Mouse (Mus musculus) intestine, embryonic 15.5 days (tissue): Measurements from ENCODE around the gene Aph1a. TPM values are rescaled to one million over a fixed set of nuclear protein-coding genes. Genes with fewer than 3 reads are reported as not detected.
A peak's percentile ranks its signal among the peaks of the same experiment; 100 is the strongest.
"Not testable (repeated sequence)": the region's sequence is repeated elsewhere in the genome, so short reads cannot be mapped to it uniquely, and the experiment has no call there.

Experiments used
- ATAC-seq: fragments of 200-750 bp; cut with Nextera tagmentation; 2 replicates; pipeline ENCODE4 v1.8.0; 2017; ENCODE audit warnings: moderate TSS enrichment, moderate library complexity
- H3K27ac ChIP-seq: fragments of 300-500 bp; sonication (generic); 2 replicates; pipeline ENCODE4 v1.5.1; 2015; ENCODE audit warnings: mild to moderate bottlenecking, inconsistent platforms
- H3K27me3 ChIP-seq: fragments of 300-500 bp; sonication (generic); replicated peaks from 2 replicates; pipeline ENCODE4 v1.6.1; 2015; ENCODE audit warnings: inconsistent platforms
- H3K36me3 ChIP-seq: fragments of 300-500 bp; sonication (generic); 2 replicates; pipeline ENCODE4 v1.6.1; 2015; ENCODE audit warnings: inconsistent platforms
- H3K4me1 ChIP-seq: fragments of 300-500 bp; sonication (generic); replicated peaks from 2 replicates; pipeline ENCODE4 v1.6.1; 2015; ENCODE audit warnings: inconsistent platforms
- H3K4me2 ChIP-seq: fragments of 300-500 bp; sonication (generic); replicated peaks from 2 replicates; pipeline ENCODE4 v1.6.1; 2015; ENCODE audit warnings: mild to moderate bottlenecking, inconsistent platforms
- H3K4me3 ChIP-seq: fragments of 300-500 bp; sonication (generic); replicated peaks from 2 replicates; pipeline ENCODE4 v1.5.1; 2015; ENCODE audit warnings: inconsistent platforms
- H3K9ac ChIP-seq: fragments of 300-500 bp; sonication (generic); 2 replicates; pipeline ENCODE4 v1.6.1; 2015; ENCODE audit warnings: inconsistent platforms
- H3K9me3 ChIP-seq: fragments of 300-500 bp; sonication (generic); 2 replicates; pipeline ENCODE4 v1.6.1; 2016; ENCODE audit warnings: inconsistent platforms
- whole genome bisulfite sequencing: fragments of 180-500 bp; shearing (Covaris S2); methylation state at CpG from one replicate; pipeline ENCODE4 v1.1.7; 2015; 5-methylcytosine and 5-hydroxymethylcytosine counted together
- polyA plus RNA-seq: library from polyadenylated mRNA; unstranded; fragments of >200 nt; fragmentation: Nextera tagmentation; extraction: Ambion mirVana; gene quantifications from 2 replicates; pipeline ENCODE4 v1.2.1, GENCODE M21; 2015

Gene Aph1a
- 38.3 and 38.8 TPM in 2 replicates for polyA plus RNA-seq

DNA sequence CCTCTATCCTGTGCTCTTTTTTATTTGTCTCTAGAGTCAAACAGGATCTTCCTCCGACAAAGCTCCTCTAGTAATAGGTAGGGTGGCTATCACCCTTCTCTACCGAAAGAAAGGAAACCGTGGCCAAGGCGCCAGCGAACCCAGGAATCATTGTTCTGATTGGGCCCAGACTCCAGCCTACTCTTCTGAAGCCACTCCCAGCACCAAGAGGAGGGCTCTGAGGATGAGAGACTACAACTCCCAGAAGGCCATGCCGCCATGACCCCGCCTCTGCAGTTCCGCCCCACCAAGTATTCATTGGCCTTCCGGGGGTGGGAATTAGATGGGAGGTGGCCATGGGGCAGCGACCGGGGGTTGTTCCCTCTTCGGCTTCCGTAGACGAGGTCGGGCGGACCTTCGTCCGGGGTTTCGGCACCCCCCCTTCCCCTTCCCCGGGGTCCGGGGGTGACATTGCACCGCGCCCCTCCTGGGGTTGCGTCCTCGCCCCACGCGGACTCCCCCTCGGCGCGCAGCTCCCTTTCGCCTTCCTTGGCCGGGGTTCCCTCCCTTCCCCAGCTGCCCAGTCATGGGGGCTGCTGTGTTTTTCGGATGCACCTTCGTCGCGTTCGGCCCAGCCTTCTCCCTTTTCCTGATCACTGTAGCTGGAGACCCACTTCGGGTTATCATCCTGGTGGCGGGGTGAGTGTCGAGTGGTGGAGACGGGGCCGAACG is at the start of gene Aph1a:
Aph1a (plus strand) TSS at position 364 of the 711 bp plus-strand sequence.
- ATAC-seq: peak; percentile 98
- not testable (repeated sequence) for H3K9me3 ChIP-seq, H3K36me3 ChIP-seq, H3K27me3 ChIP-seq
- H3K4me2 ChIP-seq: peak within 1 kb of the TSS; percentile 70
- H3K4me1 ChIP-seq: peaks cover 21% of the 10 kb centered on the region
- peak within 1 kb of the TSS; percentile 88 for H3K27ac ChIP-seq
- under 1% methylated on average over 29 of the region's 43 CpGs for WGBS
- peak within 1 kb of the TSS; percentile 55 for H3K4me3 ChIP-seq
- H3K9ac ChIP-seq: peak within 1 kb of the TSS; percentile 65

DNA sequence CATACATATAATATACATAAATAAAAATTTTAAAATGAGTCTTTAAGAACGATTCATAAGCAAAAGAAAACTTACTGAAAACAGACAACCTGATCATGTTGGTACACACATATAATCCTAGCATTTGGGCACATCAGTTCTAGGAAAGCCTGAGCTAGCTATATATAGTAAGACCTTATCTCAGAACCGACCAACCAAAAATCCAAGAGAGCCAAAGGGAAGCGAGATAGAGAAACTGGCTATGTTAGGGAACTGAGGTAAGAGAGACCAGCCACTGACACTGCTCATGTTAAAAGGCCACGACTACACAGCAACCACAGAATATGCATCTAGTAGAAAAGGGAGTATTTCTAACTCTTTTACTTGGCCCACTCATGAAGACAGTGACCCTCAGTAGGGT is 43.2 kb upstream of the Aph1a start:
- H3K9me3 ChIP-seq: no peaks in the 10 kb centered on the region
- no peak overlapping the region for H3K4me3 ChIP-seq
- no peak overlapping the region for H3K4me2 ChIP-seq
- ATAC-seq: no peak
- no peak overlapping the region for H3K27ac ChIP-seq
- H3K27me3 ChIP-seq: no peaks in the 10 kb centered on the region
- H3K36me3 ChIP-seq: peaks cover 34% of the 10 kb centered on the region
- WGBS: 83% methylated on average over 4 of the region's 4 CpGs
- H3K4me1 ChIP-seq: no peaks in the 10 kb centered on the region
- no peak overlapping the region for H3K9ac ChIP-seq

GRCm38 (mm10) chr3:95851317-95851716 is 42.5 kb upstream of the Aph1a start:
- Histone ChIP-seq H3K27ac (no peak overlapping the region), H3K36me3 (peaks cover 28% of the 10 kb centered on the region), H3K27me3 (no peaks in the 10 kb centered on the region), H3K4me1 (no peaks in the 10 kb centered on the region), H3K9me3 (no peaks in the 10 kb centered on the region), H3K9ac (no peak overlapping the region), H3K4me3 (no peak overlapping the region), H3K4me2 (no peak overlapping the region)
- WGBS: 92% methylated on average over 8 of the region's 8 CpGs
- no peak for ATAC-seq

GRCm38 (mm10) chr3:95855502-95856089 is 38.2 kb upstream of the Aph1a start, which contains the start of gene Prpf3:
Gene Prpf3, minus strand, starts transcription at chr3:95855885.
- H3K9ac ChIP-seq: peak within 1 kb of the TSS; percentile 86
- peaks cover 6% of the 10 kb centered on the region for H3K36me3 ChIP-seq
- H3K27ac ChIP-seq: peak within 1 kb of the TSS; percentile 78
- ATAC-seq: peak; percentile 99
- H3K27me3 ChIP-seq: no peaks in the 10 kb centered on the region
- H3K4me1 ChIP-seq: no peaks in the 10 kb centered on the region
- WGBS: under 1% methylated on average over 56 of the region's 56 CpGs
- H3K4me2 ChIP-seq: peak within 1 kb of the TSS; percentile 63
- H3K9me3 ChIP-seq: no peaks in the 10 kb centered on the region
- peak within 1 kb of the TSS; percentile 82 for H3K4me3 ChIP-seq

DNA sequence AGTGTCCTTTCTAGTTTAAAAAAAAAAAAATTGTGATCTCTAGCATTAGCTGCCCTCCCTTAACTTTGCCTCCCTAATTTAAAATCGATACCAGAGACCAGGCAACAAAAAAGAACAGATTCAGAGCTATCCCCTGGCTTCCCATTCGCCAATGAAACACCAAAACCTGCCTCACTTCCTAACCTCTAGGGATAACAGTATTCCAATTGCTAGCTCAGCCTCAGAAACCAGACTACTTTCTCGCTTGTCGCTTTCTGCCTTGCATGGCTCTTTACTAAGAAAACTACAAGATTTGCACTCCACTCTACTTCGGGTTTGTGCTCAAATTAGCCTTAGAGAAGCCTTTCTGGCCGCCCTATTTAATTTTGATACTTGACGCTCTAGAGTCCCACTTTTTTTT is 37.7 kb upstream of the Aph1a start:
- H3K27ac ChIP-seq: peak overlapping the region; percentile 78
- H3K9me3 ChIP-seq: no peaks in the 10 kb centered on the region
- ATAC-seq: peak; percentile 57
- peaks cover 3% of the 10 kb centered on the region for H3K36me3 ChIP-seq
- no peaks in the 10 kb centered on the region for H3K4me1 ChIP-seq
- H3K4me3 ChIP-seq: peak overlapping the region; percentile 82
- WGBS: 24% methylated on average over 7 of the region's 7 CpGs
- no peaks in the 10 kb centered on the region for H3K27me3 ChIP-seq
- peak overlapping the region; percentile 37 for H3K9ac ChIP-seq
- H3K4me2 ChIP-seq: peak overlapping the region; percentile 63

- H3K9me3 ChIP-seq, H3K27ac ChIP-seq, H3K4me3 ChIP-seq, H3K4me2 ChIP-seq, H3K4me1 ChIP-seq, H3K36me3 ChIP-seq, H3K27me3 ChIP-seq, ATAC-seq, H3K9ac ChIP-seq: not testable (repeated sequence)
- 84% methylated on average over 1 of the region's 1 CpGs for WGBS
Observed at GRCm38 (mm10) chr3:95857050-95857449, 36.7 kb upstream of the Aph1a start.

GRCm38 (mm10) chr3:95858278-95858677 is 35.5 kb upstream of the Aph1a start:
- H3K4me3 ChIP-seq, H3K27me3 ChIP-seq, ATAC-seq, H3K4me1 ChIP-seq, H3K27ac ChIP-seq, H3K4me2 ChIP-seq, H3K36me3 ChIP-seq, H3K9me3 ChIP-seq, H3K9ac ChIP-seq: not testable (repeated sequence)
- WGBS: 80% methylated on average over 3 of the region's 3 CpGs

DNA sequence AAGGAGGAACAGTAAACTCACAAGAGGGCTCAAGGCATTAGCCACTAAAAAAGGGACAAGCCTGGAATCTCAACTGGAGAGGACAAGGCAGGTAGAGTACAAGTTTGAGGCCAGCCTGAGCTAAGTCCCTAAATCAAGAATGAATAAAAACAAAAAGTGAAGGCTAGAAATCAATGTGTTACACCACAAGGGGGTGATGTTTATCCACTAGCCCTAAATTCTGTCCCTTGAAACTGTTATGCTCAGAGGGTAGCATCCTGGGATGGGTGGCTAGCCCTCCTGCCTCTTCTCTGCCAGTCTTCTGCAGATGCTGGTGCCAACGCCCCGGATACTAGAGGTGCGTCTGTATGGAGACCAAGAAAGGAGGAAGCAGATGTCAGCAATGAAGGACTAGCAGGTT is 33.4 kb upstream of the Aph1a start:
- Histone ChIP-seq H3K4me1 (no peaks in the 10 kb centered on the region), H3K4me3 (no peak overlapping the region), H3K27ac (no peak overlapping the region), H3K4me2 (no peak overlapping the region), H3K9me3 (no peaks in the 10 kb centered on the region), H3K9ac (no peak overlapping the region), H3K27me3 (no peaks in the 10 kb centered on the region), H3K36me3 (peaks cover 8% of the 10 kb centered on the region; the same call in 1 of the 2 replicates)
- WGBS: 90% methylated on average over 3 of the region's 3 CpGs
- no peak for ATAC-seq

- Histone ChIP-seq H3K4me3 (no peak overlapping the region), H3K4me2 (no peak overlapping the region), H3K9ac (no peak overlapping the region), H3K36me3 (peaks cover 11% of the 10 kb centered on the region; the same call in 1 of the 2 replicates), H3K9me3 (no peaks in the 10 kb centered on the region), H3K4me1 (no peaks in the 10 kb centered on the region), H3K27me3 (no peaks in the 10 kb centered on the region), H3K27ac (no peak overlapping the region)
- ATAC-seq: no peak
- 73% methylated on average over 10 of the region's 10 CpGs for WGBS
Observed at GRCm38 (mm10) chr3:95861216-95861615, 32.6 kb upstream of the Aph1a start.

- Histone ChIP-seq H3K4me3 (no peak overlapping the region), H3K9me3 (no peaks in the 10 kb centered on the region), H3K27ac (no peak overlapping the region), H3K36me3 (peaks cover 11% of the 10 kb centered on the region; the same call in 1 of the 2 replicates), H3K27me3 (no peaks in the 10 kb centered on the region), H3K4me2 (no peak overlapping the region), H3K9ac (no peak overlapping the region), H3K4me1 (no peaks in the 10 kb centered on the region)
- ATAC-seq: peak; percentile 48; the same call in 1 of the 2 replicates
- WGBS: 45% methylated on average over 2 of the region's 2 CpGs
Observed at GRCm38 (mm10) chr3:95861796-95862195, 32.0 kb upstream of the Aph1a start.

DNA sequence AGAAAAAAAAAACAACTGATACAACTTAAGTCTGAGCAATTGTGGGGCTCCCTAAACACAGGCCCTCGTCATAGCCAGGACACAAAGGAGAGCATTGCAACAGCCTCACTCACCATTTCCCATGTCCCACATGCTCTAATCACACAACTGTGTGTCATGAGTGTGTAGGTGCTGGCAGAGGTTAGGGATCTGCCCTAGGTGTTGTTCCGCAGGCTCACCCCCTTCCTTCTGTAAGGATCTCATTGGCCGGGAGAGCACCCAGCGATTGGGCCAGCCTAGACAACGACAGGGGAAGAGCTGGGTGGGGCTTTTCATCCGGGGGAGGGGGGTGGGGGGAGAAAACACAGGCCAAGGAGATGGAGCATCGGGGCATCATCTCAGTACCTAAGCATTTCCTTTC is 30.2 kb upstream of the Aph1a start:
- no peak overlapping the region for H3K4me3 ChIP-seq
- peaks cover 11% of the 10 kb centered on the region; the same call in 1 of the 2 replicates for H3K36me3 ChIP-seq
- no peak overlapping the region for H3K27ac ChIP-seq
- H3K4me2 ChIP-seq: no peak overlapping the region
- H3K27me3 ChIP-seq: no peaks in the 10 kb centered on the region
- H3K4me1 ChIP-seq: no peaks in the 10 kb centered on the region
- no peak for ATAC-seq
- 81% methylated on average over 7 of the region's 7 CpGs for WGBS
- H3K9me3 ChIP-seq: no peaks in the 10 kb centered on the region
- no peak overlapping the region for H3K9ac ChIP-seq

DNA sequence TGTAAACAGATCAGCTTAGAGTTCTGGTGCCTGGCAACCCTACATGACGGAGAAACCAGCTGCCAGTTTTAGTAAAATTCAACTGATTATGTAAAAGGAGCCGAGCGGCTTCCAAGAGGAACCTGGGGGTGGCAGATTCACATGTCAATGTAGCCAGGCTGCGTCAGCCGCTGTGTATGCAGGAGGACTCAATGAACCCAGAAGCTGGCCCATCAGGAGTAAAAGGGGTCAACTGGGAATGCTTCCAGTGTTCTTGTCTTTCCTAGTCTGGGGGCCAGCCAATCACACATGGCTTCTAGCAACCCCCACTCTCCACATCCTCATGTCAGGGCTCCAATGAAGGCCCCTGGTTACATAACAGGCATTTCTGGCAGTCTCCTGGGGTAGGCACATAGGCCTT is 28.7 kb upstream of the Aph1a start:
- no peak for ATAC-seq
- Histone ChIP-seq H3K9me3 (no peaks in the 10 kb centered on the region), H3K36me3 (peaks cover 11% of the 10 kb centered on the region; the same call in 1 of the 2 replicates), H3K4me3 (no peak overlapping the region), H3K27ac (no peak overlapping the region), H3K9ac (no peak overlapping the region), H3K4me2 (no peak overlapping the region), H3K4me1 (no peaks in the 10 kb centered on the region), H3K27me3 (no peaks in the 10 kb centered on the region)
- WGBS: 85% methylated on average over 5 of the region's 5 CpGs
